Mouse (Mus musculus) small intestine, adult 2 months (tissue): ENCODE data around the gene Plxnc1.

ENCODE experiments used
- CTCF ChIP-seq: fragments of 200-500 bp; IDR thresholded peaks from 2 replicates; pipeline ENCODE4 v1.5.1; 2012; ENCODE audit warnings: low read depth, mild to moderate bottlenecking, control low read depth, inconsistent platforms, low read length, moderate library complexity, mixed read lengths; ENCODE audit not compliant: insufficient replicate concordance, insufficient read length; ENCODE audit errors: extremely low read depth
- POLR2A ChIP-seq: fragments of 200-500 bp; IDR thresholded peaks from 2 replicates; pipeline ENCODE4 v1.6.1; 2012; ENCODE audit warnings: low read depth, mild to moderate bottlenecking, control low read depth, inconsistent platforms, low read length, moderate library complexity

DNA sequence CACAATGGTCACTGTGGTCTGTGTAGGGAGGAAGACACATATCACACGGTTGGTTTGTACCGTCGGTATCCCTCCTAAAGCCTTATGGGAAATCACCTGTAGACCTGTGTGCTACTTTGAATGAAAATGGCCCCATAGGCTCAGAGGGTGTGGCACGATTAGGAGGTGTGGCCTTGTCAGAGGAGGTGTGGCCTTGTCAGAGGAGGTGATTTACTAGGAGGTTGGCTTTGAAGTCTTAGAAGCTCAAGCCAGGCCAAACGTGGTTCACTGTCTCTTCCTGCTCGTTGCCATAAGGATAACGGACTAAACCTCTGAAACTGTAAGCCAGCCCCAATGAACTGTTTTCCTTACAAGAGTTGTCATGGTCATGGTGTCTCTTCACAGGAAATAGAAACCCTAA is 73.5 kb downstream of the Plxnc1 start:
- TF ChIP-seq CTCF (no peak), POLR2A (no peak)
